In the genomic region with DNA sequence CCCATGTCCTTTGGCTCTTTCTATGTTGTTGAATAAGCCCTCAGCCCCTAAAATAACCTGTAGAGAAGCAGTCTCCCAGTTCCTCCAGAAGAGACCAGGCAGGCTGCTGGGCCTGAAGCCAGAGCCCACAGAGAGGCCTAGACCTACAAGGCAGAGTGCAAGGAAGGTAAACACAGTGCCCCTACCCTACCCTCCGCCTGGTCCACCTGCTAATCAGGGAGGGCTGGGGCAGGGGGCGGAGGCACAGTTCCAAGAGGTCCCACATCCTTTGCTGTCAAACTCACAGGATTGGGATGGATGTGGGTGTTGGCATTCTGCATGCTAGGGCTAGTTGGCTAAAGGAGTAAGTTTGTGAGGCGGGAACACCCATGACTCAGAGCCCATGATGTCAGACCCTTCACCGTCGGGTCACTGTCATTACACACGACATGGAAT, we compare ENCODE assay signal across 8 mouse cellular contexts. TPM values are rescaled to one million over a fixed set of nuclear protein-coding genes. Genes with fewer than 3 reads are reported as not detected.
A peak's percentile ranks its signal among the peaks of the same experiment; 100 is the strongest.
DNase-seq lines count a peak whose midpoint lies in the region; ATAC-seq and TF ChIP-seq lines count a peak whose summit lies in the region.

No protein-coding gene starts in this region.

- peak overlapping the region; percentile 80 for H3K4me2 ChIP-seq in liver, embryonic 13.5 days
- peak overlapping the region; percentile 99 for H3K4me2 ChIP-seq in stomach, embryonic 16.5 days (ENCODE audit: low read depth, low read length)

- peak overlapping the region; percentile 52 for H3K4me3 ChIP-seq in thymus, adult 2 months (ENCODE audit: control insufficient read depth, insufficient read depth, low read length)
- H3K4me3 ChIP-seq in liver, embryonic 13.5 days (replicated peaks): peak overlapping the region; percentile 61
- H3K4me3 ChIP-seq in stomach, embryonic 16.5 days (replicated peaks; ENCODE audit: low read length): peak overlapping the region; percentile 62

- H3K27me3 ChIP-seq in thymus, adult 2 months (ENCODE audit: control insufficient read depth, insufficient read depth, low read length): no peaks in the 10 kb centered on the region; the same call in 1 of the 2 replicates
- peaks cover 70% of the 10 kb centered on the region for H3K27me3 ChIP-seq in liver, embryonic 13.5 days
- peaks cover 6% of the 10 kb centered on the region for H3K27me3 ChIP-seq in stomach, embryonic 16.5 days (ENCODE audit: control insufficient read depth, insufficient read depth, low read length)

- TF ChIP-seq POLR2A in thymus, adult 2 months (IDR thresholded peaks at IDR 0.05; ENCODE audit: control insufficient read depth, extremely low read depth, insufficient read depth, low read length, poor library complexity): no peak

- peak overlapping the region; percentile 4; the same call in 1 of the 2 replicates for H3K27ac ChIP-seq in thymus, adult 2 months (ENCODE audit: control insufficient read depth, insufficient read depth, low read length)
- no peak overlapping the region for H3K27ac ChIP-seq in liver, embryonic 13.5 days
- H3K27ac ChIP-seq in stomach, embryonic 16.5 days (ENCODE audit: low read length): peak overlapping the region; percentile 80

- WGBS in thymus, adult 2 months: 38% methylated on average over 6 of the region's 6 CpGs
- 29% methylated on average over 6 of the region's 6 CpGs for WGBS in liver, embryonic 13.5 days (ENCODE audit: insufficient replicate concordance)
- 28% methylated on average over 6 of the region's 6 CpGs for WGBS in stomach, embryonic 16.5 days

- H3K9ac ChIP-seq in liver, embryonic 13.5 days: peak overlapping the region; percentile 64; the same call in 1 of the 2 replicates
- H3K9ac ChIP-seq in stomach, embryonic 16.5 days (ENCODE audit: low read length): peak overlapping the region; percentile 78; the same call in 1 of the 2 replicates

- no peaks in the 10 kb centered on the region for H3K9me3 ChIP-seq in liver, embryonic 13.5 days (replicated peaks)
- H3K9me3 ChIP-seq in stomach, embryonic 16.5 days (replicated peaks; ENCODE audit: control insufficient read depth, low read length): no peaks in the 10 kb centered on the region

- peak; percentile 4 for DNase-seq in cerebellum, adult 9-10 months
- no peak for DNase-seq in cerebellum, postnatal 4 days (ENCODE audit: low spot score in 2 of 2)
- no peak for DNase-seq in thymus, adult 2 months
- no peak for DNase-seq in thymus, adult 18-20 months
- no peak for DNase-seq in liver, embryonic 13.5 days
- DNase-seq in ovary, postnatal 10 days (ENCODE audit: low spot score): no peak
- no peak for DNase-seq in adrenal gland, postnatal 14 days

- H3K36me3 ChIP-seq in thymus, adult 2 months (ENCODE audit: control insufficient read depth, insufficient read depth, low read length): no peaks in the 10 kb centered on the region
- H3K36me3 ChIP-seq in liver, embryonic 13.5 days: no peaks in the 10 kb centered on the region
- H3K36me3 ChIP-seq in stomach, embryonic 16.5 days (ENCODE audit: control insufficient read depth, insufficient read depth, low read length): no peaks in the 10 kb centered on the region

- H3K4me1 ChIP-seq in thymus, adult 2 months (replicated peaks; ENCODE audit: control insufficient read depth, insufficient read depth, low read length): peaks cover 22% of the 10 kb centered on the region
- peaks cover 40% of the 10 kb centered on the region for H3K4me1 ChIP-seq in liver, embryonic 13.5 days (replicated peaks)
- H3K4me1 ChIP-seq in stomach, embryonic 16.5 days (ENCODE audit: control insufficient read depth, insufficient read depth, low read length): peaks cover 17% of the 10 kb centered on the region

- 0 out of 2 replicates have a peak, but pooled peaks have one; percentile 16 for ATAC-seq in liver, embryonic 13.5 days (ENCODE audit: low read depth)
- peak; percentile 45; the same call in 1 of the 2 replicates for ATAC-seq in stomach, embryonic 16.5 days (ENCODE audit: insufficient read depth, low FRiP score)

- no peak for TF ChIP-seq CTCF in thymus, adult 2 months (IDR thresholded peaks at IDR 0.05; ENCODE audit: borderline replicate concordance, control insufficient read depth, extremely low read depth, insufficient read depth, low read length, poor library complexity)

RNA-seq across cellular contexts. Expression of a gene that starts 0.9 kb away (rescaled TPM):
- polyA plus RNA-seq in thymus, adult 2 months (2012; rRNA removed): 10.4 and 11.1 TPM in 2 replicates
- polyA plus RNA-seq in liver, embryonic 13.5 days (2015; fragmentation: Nextera tagmentation; extraction: Ambion mirVana): 1.9 and 2.2 TPM in 2 replicates
- polyA plus RNA-seq in stomach, embryonic 16.5 days (2015; fragmentation: Nextera tagmentation; extraction: Ambion mirVana): 2.9 and 3.2 TPM in 2 replicates
- 11.3 and 11.5 TPM in 2 replicates for total RNA-seq in adrenal gland, postnatal 14 days (2021)

RNA-seq across cellular contexts. Expression of a gene that starts 51.2 kb away (rescaled TPM):
- 109 and 123 TPM in 2 replicates for polyA plus RNA-seq in thymus, adult 2 months (2012; rRNA removed)
- 1.4 and 2.2 TPM in 2 replicates for polyA plus RNA-seq in liver, embryonic 13.5 days (2015; fragmentation: Nextera tagmentation; extraction: Ambion mirVana)
- polyA plus RNA-seq in stomach, embryonic 16.5 days (2015; fragmentation: Nextera tagmentation; extraction: Ambion mirVana): 11.6 and 12.3 TPM in 2 replicates
- 33.7 and 46.4 TPM in 2 replicates for total RNA-seq in adrenal gland, postnatal 14 days (2021)
